Mouse (Mus musculus): ENCODE measurements around the gene Apba2. TPM values are rescaled to one million over a fixed set of nuclear protein-coding genes. Genes with fewer than 3 reads are reported as not detected.

Apba2 gene
- total RNA-seq, 1 experiment from 2014 or later = 1.1 TPM

GRCm38 (mm10) chr7:64586571-64586970 lies 85.1 kb downstream of the Apba2 start:
- DNase-seq = no peak

- no peak for DNase-seq
These were observed 87.3 kb downstream of the Apba2 start for GRCm38 (mm10) chr7:64588636-64589389.

GRCm38 (mm10) chr7:64595256-64595655 lies 93.8 kb downstream of the Apba2 start:
- no peak for DNase-seq

GRCm38 (mm10) chr7:64596652-64597051 lies 95.1 kb downstream of the Apba2 start:
- no peak for DNase-seq

GRCm38 (mm10) chr7:64609866-64610265 lies 108.4 kb downstream of the Apba2 start:
- DNase-seq = no peak

GRCm38 (mm10) chr7:64610875-64611274 lies 109.4 kb downstream of the Apba2 start:
- DNase-seq = peak; percentile 46

GRCm38 (mm10) chr7:64619261-64619660 lies 117.8 kb downstream of the Apba2 start:
- no peak for DNase-seq

GRCm38 (mm10) chr7:64626494-64626893 lies 125.0 kb downstream of the Apba2 start:
- no peak for DNase-seq

GRCm38 (mm10) chr7:64627972-64628655 lies 126.6 kb downstream of the Apba2 start:
- DNase-seq = no peak

GRCm38 (mm10) chr7:64630697-64631096 lies 129.2 kb downstream of the Apba2 start:
- no peak for DNase-seq

GRCm38 (mm10) chr7:64631131-64631530 lies 129.6 kb downstream of the Apba2 start:
- no peak for DNase-seq

- DNase-seq = no peak
These were observed 130.4 kb downstream of the Apba2 start for GRCm38 (mm10) chr7:64631781-64632351.

- DNase-seq = no peak
These were observed 131.7 kb downstream of the Apba2 start for GRCm38 (mm10) chr7:64633182-64633581.

GRCm38 (mm10) chr7:64633916-64634315 lies 132.4 kb downstream of the Apba2 start:
- DNase-seq = no peak

- no peak for DNase-seq
These were observed 133.0 kb downstream of the Apba2 start for GRCm38 (mm10) chr7:64634482-64634881.

GRCm38 (mm10) chr7:64638922-64639321 lies 137.4 kb downstream of the Apba2 start:
- DNase-seq = no peak

GRCm38 (mm10) chr7:64640651-64641050 lies 139.1 kb downstream of the Apba2 start:
- no peak for DNase-seq

GRCm38 (mm10) chr7:64642903-64643302 lies 141.4 kb downstream of the Apba2 start:
- DNase-seq = no peak

- DNase-seq = no peak
These were observed 144.0 kb downstream of the Apba2 start for GRCm38 (mm10) chr7:64645458-64645857.

- no peak for DNase-seq
These were observed 144.5 kb downstream of the Apba2 start for GRCm38 (mm10) chr7:64646046-64646445.

- DNase-seq = no peak
These were observed 147.6 kb downstream of the Apba2 start for GRCm38 (mm10) chr7:64648947-64649607.

GRCm38 (mm10) chr7:64651963-64652362 lies 150.5 kb downstream of the Apba2 start:
- no peak for DNase-seq

- no peak for DNase-seq
These were observed 155.3 kb downstream of the Apba2 start for GRCm38 (mm10) chr7:64656787-64657186.

Measured in adrenal gland, postnatal 14 days (tissue).